Mouse (Mus musculus): ENCODE results near the gene Spns2.
"Not testable (repeated sequence)": the region's sequence is repeated elsewhere in the genome, so short reads cannot be mapped to it uniquely, and the experiment has no call there.

The Spns2 gene

DNA sequence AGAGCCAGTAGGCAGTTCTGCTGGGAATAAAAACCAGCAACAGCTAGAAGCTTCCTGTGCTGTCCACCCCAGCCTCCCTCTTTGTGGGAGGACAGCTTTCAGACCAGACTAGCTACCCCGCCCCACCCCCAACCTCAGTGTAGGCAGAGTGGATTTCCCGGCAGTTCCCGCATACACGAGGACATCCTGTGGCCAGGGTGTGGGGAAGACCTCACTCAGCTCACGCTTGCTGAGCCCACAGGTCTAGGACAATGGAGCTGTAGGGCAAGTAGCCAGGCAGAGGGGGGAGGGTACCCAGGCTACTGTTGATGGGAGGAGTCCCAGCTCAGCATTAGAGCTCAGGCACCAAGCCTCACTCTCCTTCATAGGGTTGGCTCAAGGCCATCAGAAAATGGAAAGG is 20.5 kb downstream of the Spns2 start:
- peak; percentile 40 for DNase-seq

DNA sequence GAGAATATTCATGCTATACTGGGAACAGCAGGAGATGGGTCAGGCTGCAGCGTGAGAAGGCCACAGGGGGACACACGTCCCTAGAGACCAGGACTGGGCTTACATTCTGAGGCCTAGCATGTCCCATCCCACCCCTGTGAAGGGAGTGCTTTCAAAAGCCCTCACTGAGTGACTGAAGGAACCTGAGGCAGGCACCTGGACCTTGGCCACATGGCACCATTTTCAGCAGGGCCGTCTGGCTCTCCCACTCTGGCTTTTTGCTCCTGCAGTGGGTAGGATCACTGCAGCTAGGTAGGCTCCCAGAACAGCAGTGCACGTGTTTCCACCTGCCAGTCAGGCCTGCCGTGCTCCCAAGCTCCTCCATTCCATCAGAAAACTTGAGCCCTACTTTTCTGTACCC is 21.2 kb downstream of the Spns2 start:
- DNase-seq = no peak

DNA sequence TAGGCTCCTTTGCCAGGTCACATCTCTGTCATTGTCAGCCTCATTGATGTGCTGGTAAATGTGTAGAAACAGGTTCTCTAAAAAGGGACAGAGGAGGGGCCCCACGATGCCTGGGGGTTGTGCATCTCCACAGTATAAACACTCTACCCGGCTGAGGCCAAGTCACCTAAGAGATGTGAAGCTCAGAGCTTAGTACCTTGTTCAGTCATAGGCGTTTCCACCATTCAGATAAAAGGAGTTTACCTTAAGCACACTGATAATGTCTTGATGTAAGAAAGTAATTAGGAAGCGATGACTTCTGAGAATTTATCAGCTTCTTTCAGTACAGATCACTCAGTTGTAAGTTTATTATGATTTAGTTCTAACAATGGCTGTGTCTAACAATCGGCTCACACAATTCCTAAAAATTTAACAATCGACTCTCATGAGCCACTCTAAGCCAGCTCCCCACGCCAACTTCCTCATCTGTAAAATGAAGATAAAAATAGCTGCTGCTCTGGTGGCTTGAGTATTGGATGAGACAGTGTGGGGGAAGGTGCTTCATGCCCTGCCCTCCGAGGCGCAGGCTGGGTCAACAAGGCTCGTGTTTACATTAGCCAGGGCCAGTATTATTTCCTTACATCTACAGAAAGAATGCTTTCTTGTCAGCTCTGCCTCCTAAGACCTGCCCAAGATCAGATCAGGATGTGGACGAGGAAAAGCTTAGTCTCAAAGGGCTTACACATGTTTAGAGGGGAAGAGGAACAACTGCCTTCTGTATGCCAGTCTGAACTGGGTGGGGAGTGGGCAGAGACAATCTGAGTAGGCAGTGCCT is 22.8 kb downstream of the Spns2 start:
- no peak for DNase-seq

DNA sequence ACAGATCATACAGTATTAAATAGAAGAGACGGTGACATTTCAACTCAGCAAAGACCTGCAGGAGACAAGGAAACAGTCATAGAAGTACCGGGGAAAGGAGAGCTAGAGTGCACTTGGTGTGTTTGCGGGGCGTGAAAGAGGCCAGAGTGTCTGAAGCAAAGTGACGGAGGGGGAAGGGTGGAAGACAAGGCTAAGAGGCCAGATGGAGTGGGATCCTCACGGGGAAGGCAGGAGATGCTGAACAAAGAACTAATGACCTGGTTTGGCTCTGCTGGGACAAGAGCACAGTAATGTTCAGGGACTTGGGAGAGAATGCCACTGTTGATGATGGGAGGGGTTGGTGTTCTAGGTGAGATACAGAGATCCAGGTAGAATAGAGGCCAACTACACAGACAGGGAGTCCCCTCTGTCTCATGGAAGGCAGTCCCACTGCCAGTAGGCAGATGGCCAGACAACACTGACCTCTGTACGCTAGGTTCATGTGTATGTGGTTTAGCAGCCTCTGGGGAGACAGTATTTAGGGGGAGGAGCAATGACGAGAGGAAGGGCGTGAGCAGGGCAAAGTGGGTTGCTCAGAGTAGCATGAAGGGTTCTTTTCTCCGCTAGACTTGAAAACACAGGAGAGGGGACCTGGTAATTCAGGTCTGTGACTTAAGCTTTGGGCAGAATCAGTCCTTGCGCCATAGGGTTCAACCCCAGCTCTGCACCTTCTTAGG is 23.6 kb downstream of the Spns2 start:
- DNase-seq = no peak

DNA sequence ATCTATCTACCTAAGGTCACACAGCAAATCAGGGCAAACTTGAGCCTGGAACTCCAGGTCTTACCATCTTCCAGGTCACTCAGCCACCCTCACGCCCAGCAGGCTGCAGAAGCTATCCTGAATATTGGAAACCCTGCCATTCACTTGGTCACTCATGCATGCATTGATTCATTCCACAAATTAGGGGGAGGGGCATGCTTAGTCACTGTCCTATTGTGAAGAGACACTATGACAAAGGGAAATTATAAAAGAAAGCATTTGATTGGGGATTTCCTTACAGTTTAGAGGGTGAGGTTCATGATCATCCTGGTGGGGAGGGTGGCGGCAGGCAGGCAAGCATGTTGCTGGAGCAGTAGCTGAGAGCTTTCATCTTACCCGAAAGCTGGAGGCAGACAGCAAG is 24.9 kb downstream of the Spns2 start:
- no peak for DNase-seq

DNA sequence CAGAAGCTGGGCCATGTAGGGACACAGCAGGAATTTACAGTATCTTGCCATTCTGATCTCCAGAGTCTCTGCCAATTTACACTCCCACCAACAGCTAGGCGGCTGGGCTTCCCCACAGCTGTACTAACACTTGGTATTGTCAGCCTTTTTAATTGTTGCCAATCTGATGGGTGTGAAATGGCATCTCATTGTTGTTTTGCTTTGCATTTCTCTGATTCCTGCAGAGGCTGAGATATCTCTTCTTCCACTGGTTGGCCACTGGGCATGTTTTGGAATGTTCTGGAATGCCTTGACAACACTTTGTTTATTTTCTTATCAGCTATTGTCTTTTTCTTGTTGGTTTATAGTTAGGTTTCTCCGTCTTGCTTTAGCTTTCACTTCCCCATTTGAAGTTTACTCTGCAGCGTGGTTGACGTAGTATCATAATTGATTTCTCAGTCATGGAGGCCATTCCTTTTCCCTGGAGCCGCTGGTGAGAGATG is 28.2 kb downstream of the Spns2 start:
- DNase-seq = no peak

DNA sequence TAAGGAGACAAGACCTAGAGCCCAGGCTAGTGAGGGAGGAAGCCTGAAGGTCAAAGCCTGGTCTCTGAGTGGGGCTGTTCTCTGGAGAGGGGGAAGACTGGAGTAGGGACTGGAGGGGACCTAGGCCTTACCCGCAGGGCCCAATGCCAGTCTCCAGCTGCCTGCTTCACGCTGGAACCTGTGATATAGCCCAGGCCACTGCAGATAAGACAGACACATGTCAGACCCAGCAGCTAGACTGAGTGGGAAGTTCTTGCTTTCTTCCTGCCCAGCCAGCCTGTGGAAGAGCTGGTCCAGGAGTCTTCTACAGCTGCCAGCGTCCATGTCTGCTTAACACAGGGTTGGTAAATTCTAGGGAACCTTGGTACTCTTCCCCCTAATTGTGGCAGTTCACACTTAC is 31.2 kb downstream of the Spns2 start:
- DNase-seq = no peak

DNA sequence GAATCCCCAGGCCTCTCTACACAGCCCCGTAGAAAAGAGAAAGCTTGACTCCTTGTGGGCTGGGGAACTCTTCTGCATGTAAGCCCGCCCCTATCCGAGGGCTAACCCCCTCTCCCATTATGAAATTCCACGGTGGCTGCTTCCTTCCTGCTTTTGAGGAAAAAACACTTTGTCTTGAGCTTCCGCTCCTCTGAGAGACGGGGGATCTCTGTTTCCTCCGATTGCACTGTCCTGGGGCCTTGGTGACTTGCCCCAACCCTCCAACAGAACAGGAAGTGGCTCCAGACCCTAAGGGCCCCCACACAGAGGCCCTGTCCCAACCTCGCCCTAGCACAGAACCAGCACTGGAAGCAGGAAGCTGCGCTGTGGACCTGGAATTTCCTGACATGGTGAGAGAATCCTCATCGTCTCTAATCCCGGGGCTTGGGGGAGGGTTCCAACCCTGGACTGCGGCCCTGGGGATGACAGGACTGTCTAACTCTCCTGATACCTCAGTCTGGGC is 31.7 kb downstream of the Spns2 start:
- DNase-seq = no peak

DNA sequence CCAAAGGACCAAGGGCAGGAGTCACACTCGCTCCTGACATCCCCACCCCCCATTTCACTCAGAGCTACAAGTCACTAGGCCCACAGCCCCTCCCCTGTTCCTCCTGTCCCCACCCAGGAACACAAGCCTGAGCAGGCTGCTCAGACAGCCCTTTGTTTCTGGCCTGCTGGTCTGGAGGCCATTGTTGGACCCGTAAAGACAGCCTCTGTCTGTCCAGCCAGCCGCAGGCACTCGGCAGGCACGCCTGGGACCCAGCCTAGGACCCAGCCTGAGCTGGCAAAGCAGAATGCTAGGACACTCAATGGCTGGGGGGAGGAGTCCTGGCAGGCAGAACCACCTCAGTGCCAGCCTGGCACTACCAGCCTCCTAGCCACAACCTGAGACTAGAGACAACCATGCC is 34.0 kb downstream of the Spns2 start:
- no peak for DNase-seq

DNA sequence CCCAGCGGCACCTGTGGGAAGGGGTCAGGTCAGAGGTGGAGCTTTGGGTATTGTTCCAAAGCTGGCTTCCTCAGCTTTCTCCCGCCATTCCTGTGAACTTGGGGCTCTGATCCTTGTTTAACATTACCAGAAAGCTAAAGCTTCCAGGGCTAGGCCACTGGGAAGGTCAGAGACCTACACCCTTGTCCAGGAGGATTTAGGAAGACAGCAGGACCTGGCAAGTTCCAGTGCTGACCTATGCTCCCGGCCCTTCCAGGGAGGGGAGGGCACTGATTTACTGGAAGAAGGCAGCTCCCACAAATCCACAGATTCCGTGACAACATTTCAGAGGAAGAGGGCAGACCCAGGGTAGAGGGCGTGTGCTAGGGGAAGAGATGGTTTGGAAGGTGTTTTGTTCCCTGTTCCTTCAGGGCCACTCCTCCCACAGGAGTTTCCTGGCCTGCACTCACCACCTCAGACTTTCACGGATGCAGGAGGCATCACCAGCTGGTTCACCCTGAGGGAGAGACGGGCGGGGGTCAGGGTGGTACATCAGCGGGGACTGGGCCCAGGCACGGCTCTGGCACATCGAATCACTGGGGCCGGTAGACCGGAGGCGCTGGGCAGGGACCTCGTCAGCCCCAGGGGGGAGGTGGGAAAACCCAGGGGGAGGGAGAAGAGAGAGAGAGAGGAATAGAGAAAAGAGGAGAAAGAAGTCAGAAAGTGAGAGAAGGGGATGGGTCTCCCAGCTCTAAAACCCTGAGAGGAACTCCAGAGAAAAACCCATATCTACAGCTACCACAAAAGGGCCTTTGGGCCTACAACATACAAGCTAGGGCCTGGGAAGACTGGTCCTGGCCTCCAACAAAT is 36.4 kb downstream of the Spns2 start:
- no peak for DNase-seq

DNA sequence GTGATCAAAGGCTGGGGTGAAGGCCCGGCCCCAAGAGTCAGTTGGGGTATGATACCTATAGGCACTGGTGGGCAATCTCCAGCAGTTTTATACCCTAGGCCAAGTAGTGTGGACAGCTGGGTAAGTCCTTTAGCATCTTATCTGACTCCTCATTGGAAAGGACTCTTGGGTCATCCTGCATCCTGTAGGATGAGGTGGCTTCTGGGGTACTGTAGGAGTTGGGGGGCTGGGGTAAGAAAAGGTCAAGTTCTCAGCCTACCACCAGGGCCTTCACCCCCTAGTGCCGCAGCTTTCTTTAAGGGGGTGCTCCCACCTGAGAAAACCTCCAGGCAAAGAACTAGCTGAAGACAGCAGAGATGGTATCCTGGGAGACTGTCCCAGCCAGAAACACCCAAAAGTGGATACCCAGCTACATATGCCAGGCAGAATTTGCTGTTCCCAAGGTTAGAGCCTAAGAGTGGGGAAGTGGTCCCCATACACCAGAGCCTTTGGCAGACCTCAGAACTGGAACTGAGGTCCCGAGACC is 37.5 kb downstream of the Spns2 start:
- DNase-seq = no peak

DNA sequence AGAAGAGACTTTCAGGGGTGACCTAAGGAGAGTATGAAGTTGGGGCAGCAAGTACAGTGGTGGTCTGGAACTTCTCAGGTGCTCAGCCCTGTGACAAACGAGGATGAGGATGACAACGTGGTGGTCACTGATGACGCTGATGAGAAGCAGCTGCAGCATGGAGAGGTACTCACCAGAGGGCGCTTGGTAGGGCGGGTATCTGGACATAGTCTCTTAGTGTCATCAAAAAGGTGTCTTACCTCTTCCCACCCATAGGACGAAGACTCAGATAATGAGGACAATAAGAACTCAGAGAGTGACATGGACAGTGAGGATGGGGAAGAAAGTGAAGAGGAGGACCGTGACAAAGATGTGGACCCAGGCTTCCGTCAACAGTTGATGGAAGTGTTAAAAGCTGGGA is 42.2 kb downstream of the Spns2 start:
- DNase-seq = no peak

DNA sequence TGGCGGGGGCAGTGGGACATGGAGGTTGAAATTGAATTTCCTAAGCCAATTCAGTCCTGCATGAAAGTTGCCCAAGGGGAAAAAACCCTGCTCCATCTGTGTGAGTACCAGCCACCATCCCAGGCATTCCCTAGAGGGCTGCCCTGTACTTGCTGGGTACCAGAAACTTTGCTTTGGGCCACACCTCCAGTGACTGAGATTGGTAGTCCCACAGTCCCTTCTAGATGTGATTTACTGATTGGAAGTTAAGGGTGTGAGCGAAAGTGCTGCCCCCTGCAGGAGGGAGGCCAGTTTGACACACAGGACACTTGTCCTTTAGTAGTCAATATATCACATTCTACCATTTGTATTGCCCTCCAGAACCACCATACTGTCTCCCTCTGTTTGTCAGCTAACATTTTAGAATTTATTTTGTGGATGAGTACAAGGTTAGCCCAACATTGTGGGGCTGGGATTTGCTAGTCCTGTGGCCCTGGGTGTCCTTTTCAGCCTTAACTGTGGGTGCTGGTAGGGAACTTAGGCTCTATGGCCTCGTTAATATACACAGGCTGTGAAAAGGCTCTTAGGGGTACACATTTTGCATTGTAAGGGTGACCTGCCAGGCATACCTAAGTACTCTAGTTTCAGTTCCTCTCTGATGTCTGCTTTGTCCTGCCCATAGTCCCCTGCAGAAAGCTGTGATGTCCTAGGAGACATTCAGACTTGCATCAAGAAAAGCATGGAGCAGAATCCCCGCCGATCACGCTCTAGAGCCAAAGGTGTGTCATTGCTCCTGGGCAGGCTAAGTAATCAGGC is 43.2 kb downstream of the Spns2 start:
- DNase-seq = peak; percentile 57

DNA sequence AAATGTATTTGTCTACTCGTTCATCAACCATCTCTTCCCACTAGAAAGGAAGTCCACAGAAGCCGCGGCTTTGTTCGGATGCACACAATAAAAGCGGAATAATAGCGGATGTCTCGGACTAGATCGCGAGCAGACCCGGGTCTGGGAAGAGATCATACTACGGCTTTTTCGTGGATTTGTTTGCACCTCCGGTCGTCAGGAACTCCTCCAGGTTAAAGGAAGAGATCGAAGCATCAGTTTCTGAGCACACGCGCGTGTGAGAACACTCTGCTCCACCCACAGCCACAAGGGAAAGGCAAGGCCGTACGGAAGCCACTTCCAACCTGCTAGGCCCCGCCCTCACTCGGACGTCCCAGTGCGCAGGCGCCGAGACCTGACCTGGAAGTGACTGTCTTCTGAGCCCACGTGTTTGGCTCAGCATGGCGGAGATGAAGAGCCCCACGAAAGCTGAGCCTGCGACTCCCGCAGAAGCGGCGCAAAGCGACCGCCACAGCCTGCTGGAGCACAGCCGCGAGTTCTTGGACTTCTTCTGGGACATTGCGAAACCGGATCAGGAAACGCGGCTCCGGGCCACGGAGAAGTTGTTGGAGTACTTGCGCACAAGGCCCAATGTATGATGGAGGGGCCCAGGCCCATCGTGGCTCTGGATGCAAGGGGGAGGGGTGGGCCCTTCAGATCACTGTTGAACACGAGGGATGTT is 48.6 kb downstream of the Spns2 start, which contains the start of gene Mybbp1a:
Mybbp1a (plus strand) TSS at position 391 of the 700 bp plus-strand sequence.
- DNase-seq = peak; percentile 99

DNA sequence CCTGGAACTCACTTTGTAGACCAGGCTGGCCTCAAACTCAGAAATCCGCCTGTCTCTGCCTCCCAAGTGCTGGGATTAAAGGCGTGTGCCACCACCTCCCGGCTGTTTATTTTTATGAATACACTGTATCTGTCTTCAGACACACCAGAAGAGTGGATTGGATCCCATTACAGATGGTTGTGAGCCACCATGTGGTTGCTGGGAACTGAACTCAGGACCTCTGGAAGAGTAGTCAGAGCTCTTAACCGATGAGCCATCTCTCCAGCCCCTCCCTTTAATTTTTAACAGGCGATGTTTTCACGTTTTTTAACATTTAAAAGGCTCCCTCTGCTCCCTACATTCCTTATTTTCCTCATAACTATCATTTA is 49.1 kb downstream of the Spns2 start:
- not testable (repeated sequence) for DNase-seq

DNA sequence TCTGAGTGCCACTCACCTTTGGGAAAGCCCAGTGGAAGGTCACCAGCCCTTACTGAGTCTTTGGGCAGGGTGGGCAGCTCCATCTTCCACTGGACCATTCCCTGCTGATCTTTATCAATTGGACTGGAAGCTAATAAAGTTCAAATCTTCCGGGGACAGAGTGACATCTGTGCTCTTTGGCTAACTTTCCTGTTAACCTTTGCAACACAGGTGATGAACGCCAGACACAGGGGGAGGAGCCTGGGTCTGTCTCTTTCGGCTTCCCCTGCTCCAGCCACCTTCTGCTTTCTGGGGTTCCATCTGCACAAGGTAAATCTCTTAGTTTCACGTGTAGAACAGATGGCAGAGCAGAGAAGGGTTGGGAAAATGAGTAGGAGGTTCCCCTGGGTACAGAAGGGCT is 51.3 kb downstream of the Spns2 start:
- DNase-seq = no peak

DNA sequence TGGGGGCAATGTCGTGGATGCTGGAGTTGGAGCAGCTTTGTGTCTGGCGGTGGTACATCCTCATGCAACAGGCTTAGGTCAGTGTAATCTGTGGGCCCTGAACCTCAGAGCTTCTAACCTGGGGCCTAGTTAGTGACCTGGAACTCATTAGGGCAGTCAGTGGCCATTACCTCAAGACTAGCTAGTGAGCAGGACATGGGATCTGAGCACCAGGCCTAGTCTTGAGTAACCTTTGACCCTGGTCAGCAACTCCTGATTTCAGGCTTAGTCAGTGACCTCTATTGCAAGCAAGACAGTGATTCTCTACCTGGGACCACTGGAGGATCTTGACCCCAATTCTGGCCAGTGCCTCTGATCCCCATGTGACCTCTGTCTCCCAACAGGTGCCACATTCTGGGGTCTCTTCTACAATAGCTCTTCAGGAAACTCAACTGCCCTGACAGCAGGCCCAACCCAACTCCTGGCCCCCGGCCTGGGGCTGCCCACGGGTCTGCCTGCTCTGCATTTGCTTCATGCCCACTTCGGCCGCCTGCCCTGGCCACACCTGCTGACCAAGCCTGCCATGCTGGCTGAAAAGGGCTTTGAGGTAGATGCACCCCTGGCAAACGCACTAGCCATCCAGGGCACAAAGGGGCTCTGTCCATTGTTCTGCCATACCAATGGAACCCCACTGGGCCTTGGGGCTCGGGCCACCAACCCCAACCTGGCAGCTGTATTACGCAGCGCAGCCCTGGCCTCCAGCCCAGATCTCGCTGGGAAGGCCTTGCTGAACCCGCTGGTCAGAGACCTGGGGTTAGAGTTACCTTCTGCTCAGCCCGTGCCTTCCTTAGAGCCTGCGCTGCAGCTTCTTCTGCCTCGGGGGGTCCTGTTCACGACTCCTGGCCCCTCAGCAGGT is 52.7 kb downstream of the Spns2 start:
- no peak for DNase-seq

DNA sequence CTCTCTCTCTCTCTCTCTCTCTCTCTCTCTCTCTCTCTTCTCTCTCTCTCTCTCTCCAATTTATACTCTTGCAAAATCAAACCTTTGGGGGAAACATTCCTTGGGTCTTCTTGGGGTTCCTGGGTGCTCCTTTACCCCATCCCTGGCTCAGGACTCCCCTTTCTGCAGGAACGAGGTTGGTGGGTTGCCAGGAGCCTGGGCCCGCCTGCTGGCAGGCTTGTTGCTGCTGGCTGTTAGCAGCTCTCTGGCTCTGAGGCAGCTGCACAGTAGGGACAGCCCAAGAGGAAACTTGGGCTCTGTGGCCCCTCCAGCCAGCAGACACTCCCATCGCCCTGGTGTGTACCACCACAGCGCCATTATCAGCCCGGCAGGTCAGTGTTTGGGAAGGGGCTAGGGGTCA is 53.4 kb downstream of the Spns2 start:
- peak; percentile 63 for DNase-seq

DNA sequence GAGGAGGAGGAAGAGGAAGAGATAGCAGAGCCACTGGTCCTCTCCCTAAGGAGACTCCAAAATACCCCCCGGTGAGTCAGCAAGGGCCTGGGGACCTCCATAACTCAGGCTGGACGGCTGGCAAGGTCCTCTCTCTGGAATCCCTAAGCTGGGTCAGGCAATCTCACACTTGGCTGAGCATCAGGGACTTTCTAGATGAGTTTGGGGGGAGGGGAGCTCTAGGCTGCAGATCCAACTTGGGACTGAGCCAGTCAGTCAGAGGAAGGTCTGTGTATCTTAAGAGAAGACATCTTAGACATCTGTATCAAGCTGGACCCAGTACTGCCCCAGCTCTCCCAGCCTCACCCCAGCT is 54.0 kb downstream of the Spns2 start:
- no peak for DNase-seq

DNA sequence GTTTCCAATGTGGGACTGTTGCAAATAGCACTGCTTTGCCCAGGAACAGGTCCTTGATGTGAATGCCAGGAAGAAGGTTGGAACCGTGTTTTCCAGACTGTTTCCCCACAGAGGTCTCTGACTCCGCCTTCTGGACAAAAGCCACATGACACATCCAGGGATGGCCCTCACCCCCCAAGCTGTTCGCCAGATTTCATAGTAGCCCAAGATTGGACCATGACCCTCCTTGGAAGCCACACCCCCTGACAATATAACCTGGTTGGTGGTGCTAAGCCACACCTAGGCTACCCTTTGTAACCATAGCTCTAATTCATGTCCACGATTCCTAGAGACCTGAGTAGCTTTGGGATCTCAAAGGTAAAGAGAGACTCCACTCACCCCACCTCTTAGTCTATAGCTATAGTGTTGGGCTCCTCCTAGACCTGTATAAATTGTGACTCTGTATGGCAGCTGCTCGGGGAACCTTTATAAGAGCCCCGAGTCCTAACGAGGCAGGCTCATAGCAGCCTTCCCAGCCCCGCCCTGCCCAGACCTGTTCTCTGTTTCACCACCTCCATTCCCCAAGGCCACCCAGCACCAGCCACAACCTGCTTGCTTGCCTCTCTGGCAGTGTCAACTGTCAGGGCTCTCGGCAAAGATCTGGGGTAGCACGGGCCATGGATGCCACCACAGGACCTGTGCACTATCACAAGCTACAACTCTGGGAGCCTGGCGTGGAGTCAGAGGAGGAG is 54.6 kb downstream of the Spns2 start, which contains the start of gene Ggt6:
Ggt6 (plus strand) TSS at position 564 of the 731 bp plus-strand sequence.
- DNase-seq = no peak

Data from right cerebral cortex, postnatal 4 days (tissue).